Mouse (Mus musculus): ENCODE results near the gene Focad. TPM values are rescaled to one million over a fixed set of nuclear protein-coding genes. Genes with fewer than 3 reads are reported as not detected.

Focad gene
- polyA plus RNA-seq, 1 experiment from 2014 or later, result 12.5 TPM

DNA sequence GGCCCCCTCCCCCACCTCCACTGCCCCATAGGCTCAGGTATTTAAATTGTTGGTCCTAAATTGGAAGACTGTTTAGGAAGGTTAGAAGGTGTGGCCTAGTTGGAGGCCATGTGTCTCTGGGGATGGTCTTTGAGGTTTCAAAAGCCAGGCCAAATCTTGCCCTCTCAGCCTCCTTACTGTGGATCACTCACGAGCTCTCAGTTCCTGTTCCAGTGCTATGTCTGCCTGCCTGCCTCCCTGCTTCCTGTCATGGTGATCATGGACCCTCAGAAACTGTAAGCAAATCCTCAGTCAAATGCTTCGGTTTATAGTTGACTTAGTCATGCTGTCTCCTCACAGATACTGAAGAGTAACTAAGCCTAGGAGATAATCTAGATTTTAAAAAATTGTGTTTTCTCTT, 364.2 kb downstream of the Focad start:
- 77% methylated on average over 2 of the region's 2 CpGs for WGBS
- Histone ChIP-seq H3K4me2 (replicated peaks) (no peak overlapping the region), H3K9ac (no peak overlapping the region), H3K36me3 (no peaks in the 10 kb centered on the region), H3K9me3 (no peaks in the 10 kb centered on the region), H3K4me1 (peaks cover 3% of the 10 kb centered on the region; the same call in 1 of the 2 replicates), H3K27me3 (no peaks in the 10 kb centered on the region), H3K27ac (no peak overlapping the region), H3K4me3 (no peak overlapping the region)
- ATAC-seq (ENCODE audit: low FRiP score, low read depth), result no peak

MicroRNAs within 50 kb of the gene (microRNA counts, 519-probe panel; counts per million panel counts)
- not detected for microRNA mmu-miR-491

Small RNA genes within 50 kb of the gene (microRNA-seq; reads per million reads assigned to microRNA genes)
- 0.70 reads per million for gene Mir491

Other genes with a start within 250 kb of the Focad start
- 51.9 and 61.7 TPM in 2 replicates for gene Mllt3, start 61.3 kb upstream of the Focad start, polyA plus RNA-seq (2015; fragmentation: Nextera tagmentation; extraction: Ambion mirVana)

Measured in limb, embryonic 13.5 days (tissue).